ENCODE assay signal across 8 mouse cellular contexts in genomic region chr12:84011251-84012040, GRCm38 (mm10). TPM values are rescaled to one million over a fixed set of nuclear protein-coding genes. Genes with fewer than 3 reads are reported as not detected.
DNase-seq lines count a peak whose midpoint lies in the region; ATAC-seq and TF ChIP-seq lines count a peak whose summit lies in the region.
"Had no signal": no experiment of that assay in that cellular context is flagged by ENCODE, and none has a peak within 500 bp of the region (broad histone marks: within the 10 kb centered on the region; RNA-seq: fewer than 3 reads in every experiment).

No protein-coding gene starts in this region.

- no peaks in the 10 kb centered on the region for H3K9me3 ChIP-seq in embryonic facial prominence, embryonic 15.5 days (replicated peaks)
- H3K9me3 ChIP-seq in heart, postnatal 0 days (replicated peaks; ENCODE audit: control insufficient read depth, low read length): no peaks in the 10 kb centered on the region
- no peaks in the 10 kb centered on the region for H3K9me3 ChIP-seq in liver, embryonic 13.5 days (replicated peaks)
- no peaks in the 10 kb centered on the region for H3K9me3 ChIP-seq in neural tube, embryonic 13.5 days

- TF ChIP-seq EP300 in heart, postnatal 0 days (IDR thresholded peaks at IDR 0.05; ENCODE audit: low read depth): no peak

- peaks cover 18% of the 10 kb centered on the region for H3K4me1 ChIP-seq in embryonic facial prominence, embryonic 15.5 days
- H3K4me1 ChIP-seq in heart, postnatal 0 days (ENCODE audit: control insufficient read depth, insufficient read depth): peaks cover 15% of the 10 kb centered on the region
- H3K4me1 ChIP-seq in liver, embryonic 13.5 days (replicated peaks): 0 out of 2 replicates have a peak, but pooled peaks cover 4% of the 10 kb centered on the region
- H3K4me1 ChIP-seq in neural tube, embryonic 13.5 days (replicated peaks): peaks cover 51% of the 10 kb centered on the region

- no peak overlapping the region for H3K9ac ChIP-seq in embryonic facial prominence, embryonic 15.5 days
- H3K9ac ChIP-seq in heart, postnatal 0 days (replicated peaks; ENCODE audit: low read depth, low read length): no peak overlapping the region
- no peak overlapping the region for H3K9ac ChIP-seq in liver, embryonic 13.5 days
- peak overlapping the region; percentile 71 for H3K9ac ChIP-seq in neural tube, embryonic 13.5 days

- no peak for TF ChIP-seq CTCF in heart, postnatal 0 days (IDR thresholded peaks at IDR 0.05; ENCODE audit: low read depth)

- no peaks in the 10 kb centered on the region for H3K36me3 ChIP-seq in embryonic facial prominence, embryonic 15.5 days
- 0 out of 2 replicates have a peak, but pooled peaks cover 4% of the 10 kb centered on the region for H3K36me3 ChIP-seq in heart, postnatal 0 days (replicated peaks; ENCODE audit: control insufficient read depth, insufficient read depth, low read length)
- H3K36me3 ChIP-seq in liver, embryonic 13.5 days: no peaks in the 10 kb centered on the region
- H3K36me3 ChIP-seq in neural tube, embryonic 13.5 days: no peaks in the 10 kb centered on the region; the same call in 1 of the 2 replicates

- H3K4me2 ChIP-seq in embryonic facial prominence, embryonic 15.5 days (replicated peaks): peak overlapping the region; percentile 35
- peak overlapping the region; percentile 9; the same call in 1 of the 2 replicates for H3K4me2 ChIP-seq in heart, postnatal 0 days (ENCODE audit: low read depth, low read length)
- peak overlapping the region; percentile 53 for H3K4me2 ChIP-seq in liver, embryonic 13.5 days
- peak overlapping the region; percentile 57 for H3K4me2 ChIP-seq in neural tube, embryonic 13.5 days

- no peak for ATAC-seq in embryonic facial prominence, embryonic 15.5 days (ENCODE audit: insufficient number of reproducible peaks, low FRiP score, low TSS enrichment, low read depth)
- ATAC-seq in heart, postnatal 0 days (ENCODE audit: insufficient read depth, low read depth): 0 out of 2 replicates have a peak, but pooled peaks have one; percentile 32
- ATAC-seq in liver, embryonic 13.5 days (ENCODE audit: low read depth): no peak
- ATAC-seq in neural tube, embryonic 13.5 days (ENCODE audit: low read depth): peak; percentile 74

- H3K4me3 ChIP-seq in embryonic facial prominence, embryonic 15.5 days (replicated peaks): no peak overlapping the region
- no peak overlapping the region for H3K4me3 ChIP-seq in heart, postnatal 0 days (ENCODE audit: low read depth, low read length)
- peak overlapping the region; percentile 16; the same call in 1 of the 2 replicates for H3K4me3 ChIP-seq in liver, embryonic 13.5 days (replicated peaks)
- H3K4me3 ChIP-seq in neural tube, embryonic 13.5 days: peak overlapping the region; percentile 48

- peak; percentile 78 for DNase-seq in brain, embryonic 18.5 days (ENCODE audit: low read depth, low spot score)
- peak; percentile 41 for DNase-seq in heart, postnatal 0 days (ENCODE audit: low spot score)
- DNase-seq in kidney, postnatal 25 days: peak; percentile 97
- DNase-seq in liver, embryonic 13.5 days: no peak
- no peak for DNase-seq in B cell, adult 2 months

- no peaks in the 10 kb centered on the region for H3K27me3 ChIP-seq in embryonic facial prominence, embryonic 15.5 days
- no peaks in the 10 kb centered on the region for H3K27me3 ChIP-seq in heart, postnatal 0 days (ENCODE audit: control insufficient read depth, insufficient read depth, low read length)
- H3K27me3 ChIP-seq in liver, embryonic 13.5 days: peaks cover 35% of the 10 kb centered on the region
- H3K27me3 ChIP-seq in neural tube, embryonic 13.5 days: no peaks in the 10 kb centered on the region

- 50% methylated on average over 12 of the region's 12 CpGs for WGBS in embryonic facial prominence, embryonic 15.5 days
- 59% methylated on average over 12 of the region's 12 CpGs for WGBS in heart, postnatal 0 days
- 51% methylated on average over 12 of the region's 12 CpGs for WGBS in liver, embryonic 13.5 days (ENCODE audit: insufficient replicate concordance)
- 24% methylated on average over 12 of the region's 12 CpGs for WGBS in neural tube, embryonic 13.5 days

- no peak overlapping the region for H3K27ac ChIP-seq in embryonic facial prominence, embryonic 15.5 days (replicated peaks)
- no peak overlapping the region for H3K27ac ChIP-seq in heart, postnatal 0 days (ENCODE audit: low read depth)
- no peak overlapping the region for H3K27ac ChIP-seq in liver, embryonic 13.5 days
- peak overlapping the region; percentile 73 for H3K27ac ChIP-seq in neural tube, embryonic 13.5 days (replicated peaks)

RNA-seq across cellular contexts. Expression of gene Acot1, which starts 2.2 kb away (rescaled TPM):
- polyA plus RNA-seq in embryonic facial prominence, embryonic 15.5 days (2015; fragmentation: Nextera tagmentation; extraction: Ambion mirVana): 50.2 and 58.9 TPM in 2 replicates
- total RNA-seq in heart, postnatal 0 days (2014; rRNA removed; ENCODE audit: low replicate concordance): 71.5 and 122 TPM in 2 replicates
- 137 and 142 TPM in 2 replicates for polyA plus RNA-seq in heart, postnatal 0 days (2015; fragmentation: Nextera tagmentation; extraction: Ambion mirVana)
- 28.2 and 34.7 TPM in 2 replicates for polyA plus RNA-seq in liver, embryonic 13.5 days (2015; fragmentation: Nextera tagmentation; extraction: Ambion mirVana)
- polyA plus RNA-seq in neural tube, embryonic 13.5 days (2015; fragmentation: Nextera tagmentation; extraction: Ambion mirVana): 86.3 and 101 TPM in 2 replicates

RNA-seq across cellular contexts. Expression of gene Acot2, which starts 23.8 kb away (rescaled TPM):
- polyA plus RNA-seq in embryonic facial prominence, embryonic 15.5 days (2015; fragmentation: Nextera tagmentation; extraction: Ambion mirVana): 24.0 and 24.4 TPM in 2 replicates
- 158 and 228 TPM in 2 replicates for total RNA-seq in heart, postnatal 0 days (2014; rRNA removed; ENCODE audit: low replicate concordance)
- polyA plus RNA-seq in heart, postnatal 0 days (2015; fragmentation: Nextera tagmentation; extraction: Ambion mirVana): 300 and 309 TPM in 2 replicates
- 14.7 and 16.1 TPM in 2 replicates for polyA plus RNA-seq in liver, embryonic 13.5 days (2015; fragmentation: Nextera tagmentation; extraction: Ambion mirVana)
- polyA plus RNA-seq in neural tube, embryonic 13.5 days (2015; fragmentation: Nextera tagmentation; extraction: Ambion mirVana): 15.0 and 17.8 TPM in 2 replicates

RNA-seq across cellular contexts. Expression of gene Acot4, which starts 26.7 kb away (rescaled TPM):
- 0.25 and 0.45 TPM in 2 replicates for polyA plus RNA-seq in embryonic facial prominence, embryonic 15.5 days (2015; fragmentation: Nextera tagmentation; extraction: Ambion mirVana)
- total RNA-seq in heart, postnatal 0 days (2014; rRNA removed; ENCODE audit: low replicate concordance): 0.31 and 18.2 TPM in 2 replicates
- 0.55 and 0.60 TPM in 2 replicates for polyA plus RNA-seq in heart, postnatal 0 days (2015; fragmentation: Nextera tagmentation; extraction: Ambion mirVana)
- polyA plus RNA-seq in liver, embryonic 13.5 days (2015; fragmentation: Nextera tagmentation; extraction: Ambion mirVana): 6.7 and 7.9 TPM in 2 replicates
- 0.18 and 0.24 TPM in 2 replicates for polyA plus RNA-seq in neural tube, embryonic 13.5 days (2015; fragmentation: Nextera tagmentation; extraction: Ambion mirVana)

RNA-seq across cellular contexts. Expression of gene Heatr4, which starts 26.8 kb away (rescaled TPM):
- polyA plus RNA-seq in embryonic facial prominence, embryonic 15.5 days (2015; fragmentation: Nextera tagmentation; extraction: Ambion mirVana): not detected in 2 replicates
- not detected in 2 replicates for total RNA-seq in heart, postnatal 0 days (2014; rRNA removed; ENCODE audit: low replicate concordance)
- polyA plus RNA-seq in heart, postnatal 0 days (2015; fragmentation: Nextera tagmentation; extraction: Ambion mirVana): 0.04 TPM in 1 of 2 replicates, not detected in the other
- not detected in 2 replicates for polyA plus RNA-seq in liver, embryonic 13.5 days (2015; fragmentation: Nextera tagmentation; extraction: Ambion mirVana)
- polyA plus RNA-seq in neural tube, embryonic 13.5 days (2015; fragmentation: Nextera tagmentation; extraction: Ambion mirVana): not detected in 2 replicates

RNA-seq across cellular contexts. Expression of gene Gm49366, which starts 27.3 kb away (rescaled TPM):
- not detected in 2 replicates for polyA plus RNA-seq in embryonic facial prominence, embryonic 15.5 days (2015; fragmentation: Nextera tagmentation; extraction: Ambion mirVana)
- not detected in 2 replicates for total RNA-seq in heart, postnatal 0 days (2014; rRNA removed; ENCODE audit: low replicate concordance)
- polyA plus RNA-seq in heart, postnatal 0 days (2015; fragmentation: Nextera tagmentation; extraction: Ambion mirVana): not detected in 2 replicates
- polyA plus RNA-seq in liver, embryonic 13.5 days (2015; fragmentation: Nextera tagmentation; extraction: Ambion mirVana): 0.46 TPM in 1 of 2 replicates, not detected in the other
- not detected in 2 replicates for polyA plus RNA-seq in neural tube, embryonic 13.5 days (2015; fragmentation: Nextera tagmentation; extraction: Ambion mirVana)
- polyA plus RNA-seq: cortical plate, adult 2 months had no signal

Comparison
In these comparisons a context has a peak if more than half of its experiments do, and no peak if none do; other contexts are left out.
1. DNase-seq: peak in brain, embryonic 18.5 days (single experiment), heart, postnatal 0 days (single experiment) and kidney, postnatal 25 days (2 of 2); none in liver, embryonic 13.5 days (single experiment) and B cell, adult 2 months (0 of 2).
2. ATAC-seq: peak in heart, postnatal 0 days (single experiment) and neural tube, embryonic 13.5 days (single experiment); none in embryonic facial prominence, embryonic 15.5 days (single experiment) and liver, embryonic 13.5 days (single experiment).
3. H3K4me3 ChIP-seq: peak in liver, embryonic 13.5 days (single experiment) and neural tube, embryonic 13.5 days (single experiment); none in embryonic facial prominence, embryonic 15.5 days (single experiment) and heart, postnatal 0 days (single experiment).
4. RNA of gene Acot2, which starts 23.8 kb away (polyA plus RNA-seq): 300 to 309 TPM in heart, postnatal 0 days; 24.0 to 24.4 TPM in embryonic facial prominence, embryonic 15.5 days, 15.0 to 17.8 TPM in neural tube, embryonic 13.5 days and 14.7 to 16.1 TPM in liver, embryonic 13.5 days; every median in the first group is over 10 times any median in the second.
5. Peak in every context shown above with its lines, with median percentiles within 50 percentile points of each other: H3K4me2 ChIP-seq.